Mouse (Mus musculus): ENCODE results near the gene Oscp1. TPM values are rescaled to one million over a fixed set of nuclear protein-coding genes. Genes with fewer than 3 reads are reported as not detected.

Oscp1 gene
- polyA plus RNA-seq, 1 experiment from 2014 or later, result 6.6 TPM

DNA sequence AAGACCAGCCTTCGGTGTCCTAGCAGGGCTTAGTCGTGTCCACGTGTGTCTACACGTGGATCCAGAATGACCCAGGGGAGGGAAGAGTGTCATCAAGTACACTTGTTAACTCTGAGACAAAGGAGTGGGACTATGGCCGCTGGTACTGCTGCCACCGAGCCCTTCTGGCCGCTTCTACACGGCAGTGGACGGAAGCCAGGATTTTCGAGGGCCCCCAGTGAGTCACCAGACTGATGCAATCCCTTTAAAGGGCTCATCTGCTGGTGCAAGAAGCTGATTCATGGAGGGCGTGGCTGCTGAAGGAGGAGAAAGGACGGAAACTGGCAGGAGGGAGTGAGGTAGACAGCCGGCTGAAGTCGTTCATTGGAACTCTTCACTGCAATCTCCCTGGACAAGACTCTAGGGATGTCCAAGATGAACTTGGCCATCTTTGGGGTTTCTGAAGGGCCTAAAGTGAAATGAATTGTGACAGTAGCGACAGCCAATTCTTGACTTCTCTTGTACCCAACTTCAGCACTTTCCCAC lies 44.8 kb downstream of the Oscp1 start:
- Histone ChIP-seq H3K9ac (ENCODE audit: low read depth, low read length) (peak overlapping the region; percentile 73), H3K9me3 (ENCODE audit: control insufficient read depth, low read length) (no peaks in the 10 kb centered on the region), H3K4me1 (replicated peaks; ENCODE audit: control insufficient read depth, insufficient read depth, low read length) (peaks cover 61% of the 10 kb centered on the region), H3K27ac (ENCODE audit: low read depth, low read length) (peak overlapping the region; percentile 98), H3K36me3 (ENCODE audit: control insufficient read depth, insufficient read depth, low read length) (0 out of 2 replicates have a peak, but pooled peaks cover 3% of the 10 kb centered on the region), H3K27me3 (replicated peaks; ENCODE audit: control insufficient read depth, insufficient read depth, low read length) (no peaks in the 10 kb centered on the region), H3K4me2 (peak overlapping the region; percentile 98), H3K4me3 (ENCODE audit: low read depth, low read length) (peak overlapping the region; percentile 88)
- peak; percentile 78 for DNase-seq (ENCODE audit: low spot score)
- peak; percentile 78 for ATAC-seq (replicated peaks; ENCODE audit: low FRiP score)
- WGBS, result under 1% methylated on average over 15 of the region's 15 CpGs

DNA sequence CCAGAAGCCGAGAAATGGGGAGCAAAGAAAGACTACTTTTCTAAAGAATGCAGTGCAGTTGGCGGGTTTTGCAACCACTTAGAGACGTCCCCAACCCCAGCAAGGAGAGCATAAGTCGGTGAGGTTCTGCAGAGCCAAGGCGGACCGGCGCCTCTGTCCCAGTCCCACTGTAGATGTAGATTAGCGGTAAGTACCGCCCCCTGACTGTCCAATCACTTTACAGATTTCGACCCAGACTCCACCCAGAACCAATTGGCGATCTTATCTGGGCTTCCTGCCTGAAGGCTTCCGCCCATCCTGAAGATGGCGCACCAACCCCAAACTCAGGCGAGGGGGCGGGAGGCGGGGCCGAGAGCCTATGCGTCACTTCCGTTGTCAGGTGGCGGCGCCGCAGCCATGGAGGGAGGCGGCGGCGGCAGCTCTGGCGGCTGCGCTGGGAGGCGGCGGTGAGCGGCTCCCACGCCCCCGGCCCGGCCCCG lies 45.3 kb downstream of the Oscp1 start, which contains the start of gene Stk40:
TSS of gene Stk40 (plus strand) at position 368 of the 479 bp plus-strand sequence.
- DNase-seq (ENCODE audit: low spot score) (peak; percentile 96), ATAC-seq (replicated peaks; ENCODE audit: low FRiP score) (peak; percentile 90)
- peak within 1 kb of the TSS; percentile 88 for H3K4me3 ChIP-seq (ENCODE audit: low read depth, low read length)
- H3K9me3 ChIP-seq (ENCODE audit: control insufficient read depth, low read length), result no peaks in the 10 kb centered on the region
- WGBS, result under 1% methylated on average over 34 of the region's 34 CpGs
- peaks cover 64% of the 10 kb centered on the region for H3K4me1 ChIP-seq (replicated peaks; ENCODE audit: control insufficient read depth, insufficient read depth, low read length)
- peak within 1 kb of the TSS; percentile 98 for H3K4me2 ChIP-seq
- H3K36me3 ChIP-seq (ENCODE audit: control insufficient read depth, insufficient read depth, low read length), result 0 out of 2 replicates have a peak, but pooled peaks cover 3% of the 10 kb centered on the region
- H3K27me3 ChIP-seq (replicated peaks; ENCODE audit: control insufficient read depth, insufficient read depth, low read length), result no peaks in the 10 kb centered on the region
- H3K9ac ChIP-seq (ENCODE audit: low read depth, low read length), result peak within 1 kb of the TSS; percentile 84
- H3K27ac ChIP-seq (ENCODE audit: low read depth, low read length), result peak within 1 kb of the TSS; percentile 98

DNA sequence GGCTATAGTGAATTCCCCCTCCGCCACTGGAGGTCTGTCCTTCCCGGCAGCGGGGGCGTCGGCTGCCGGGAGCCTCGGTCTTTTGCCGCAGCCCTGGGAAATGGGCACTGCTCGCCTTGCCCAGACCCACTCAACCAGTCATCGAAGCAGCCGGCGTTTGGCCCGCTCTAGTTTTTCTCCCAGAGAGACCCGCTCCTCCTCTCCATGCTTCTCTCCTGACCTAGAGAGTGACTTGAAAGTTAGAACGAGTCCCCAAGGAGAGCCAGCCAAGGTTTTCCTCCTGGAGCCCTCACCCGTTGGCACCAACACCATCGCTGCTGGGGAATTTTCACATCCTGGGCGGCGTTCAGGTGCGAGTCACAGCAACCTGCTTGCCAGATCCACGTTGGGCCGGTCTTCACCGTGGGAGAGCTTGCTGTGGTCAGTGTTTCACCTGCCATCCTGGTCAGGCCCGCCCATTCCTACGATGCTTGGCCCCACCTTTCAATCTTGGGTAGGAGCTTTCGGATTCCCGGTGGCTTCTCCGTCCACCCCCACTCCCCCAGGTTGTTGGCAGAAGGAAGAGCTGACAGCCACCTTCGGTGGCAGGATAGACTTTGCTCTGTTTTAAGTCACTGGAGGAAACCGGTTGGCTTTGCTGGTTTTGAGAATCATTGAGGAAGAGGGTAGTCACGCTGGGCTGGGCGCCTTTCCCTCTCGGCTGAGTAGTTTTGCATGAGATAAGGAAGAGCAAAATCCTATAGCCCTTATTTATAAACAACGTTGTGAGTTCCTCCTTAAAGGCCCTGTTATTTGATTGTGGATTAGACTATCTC lies 46.1 kb downstream of the Oscp1 start:
- no peak for DNase-seq (ENCODE audit: low spot score)
- Histone ChIP-seq H3K36me3 (ENCODE audit: control insufficient read depth, insufficient read depth, low read length) (no peaks in the 10 kb centered on the region), H3K4me1 (replicated peaks; ENCODE audit: control insufficient read depth, insufficient read depth, low read length) (peaks cover 62% of the 10 kb centered on the region), H3K9ac (ENCODE audit: low read depth, low read length) (peak overlapping the region; percentile 84), H3K27ac (ENCODE audit: low read depth, low read length) (0 out of 2 replicates have a peak overlapping the region, but pooled peaks have one; percentile 42), H3K4me2 (peak overlapping the region; percentile 98), H3K27me3 (replicated peaks; ENCODE audit: control insufficient read depth, insufficient read depth, low read length) (no peaks in the 10 kb centered on the region), H3K4me3 (ENCODE audit: low read depth, low read length) (peak overlapping the region; percentile 88), H3K9me3 (ENCODE audit: control insufficient read depth, low read length) (no peaks in the 10 kb centered on the region)
- ATAC-seq (replicated peaks; ENCODE audit: low FRiP score), result 0 out of 2 replicates have a peak, but pooled peaks have one; percentile 1
- 2% methylated on average over 34 of the region's 34 CpGs for WGBS

DNA sequence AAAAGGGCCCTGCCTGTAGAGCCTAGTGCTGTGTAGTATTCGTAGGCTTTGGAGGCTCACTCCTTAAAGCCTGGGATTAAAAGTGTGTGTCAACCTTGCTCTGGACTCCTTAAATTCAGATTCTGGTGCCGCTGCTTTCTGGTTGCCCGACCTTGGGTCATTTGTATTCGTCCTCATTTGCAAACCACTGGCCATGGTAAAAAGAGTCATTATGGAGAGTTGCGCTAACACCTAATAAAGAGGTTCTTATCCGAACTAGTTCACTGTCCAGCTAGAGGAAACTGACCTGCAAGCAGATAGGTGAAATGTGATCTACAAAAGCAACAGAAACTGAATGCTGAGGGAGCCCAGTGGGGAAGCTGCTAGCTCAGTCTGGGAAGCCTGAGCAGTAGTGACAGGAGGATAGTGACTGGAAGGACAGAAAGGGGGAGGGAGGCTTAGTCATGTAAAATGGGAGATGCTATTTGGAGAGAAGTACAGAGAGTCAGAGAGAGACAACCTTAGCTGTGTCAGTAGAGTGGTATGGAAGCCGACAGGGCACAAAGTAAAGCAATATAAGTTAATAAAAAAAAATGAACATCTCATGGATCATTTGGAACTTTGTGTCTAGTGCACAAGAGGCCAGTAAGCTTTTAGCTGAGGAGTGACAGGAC lies 46.9 kb downstream of the Oscp1 start:
- Histone ChIP-seq H3K27ac (ENCODE audit: low read depth, low read length) (no peak overlapping the region), H3K9me3 (ENCODE audit: control insufficient read depth, low read length) (no peaks in the 10 kb centered on the region), H3K36me3 (ENCODE audit: control insufficient read depth, insufficient read depth, low read length) (no peaks in the 10 kb centered on the region), H3K4me1 (replicated peaks; ENCODE audit: control insufficient read depth, insufficient read depth, low read length) (peaks cover 62% of the 10 kb centered on the region), H3K4me3 (ENCODE audit: low read depth, low read length) (peak overlapping the region; percentile 88), H3K27me3 (replicated peaks; ENCODE audit: control insufficient read depth, insufficient read depth, low read length) (no peaks in the 10 kb centered on the region), H3K9ac (ENCODE audit: low read depth, low read length) (no peak overlapping the region), H3K4me2 (peak overlapping the region; percentile 98)
- ATAC-seq (replicated peaks; ENCODE audit: low FRiP score) (no peak), DNase-seq (ENCODE audit: low spot score) (no peak)
- 67% methylated on average over 7 of the region's 7 CpGs for WGBS

DNA sequence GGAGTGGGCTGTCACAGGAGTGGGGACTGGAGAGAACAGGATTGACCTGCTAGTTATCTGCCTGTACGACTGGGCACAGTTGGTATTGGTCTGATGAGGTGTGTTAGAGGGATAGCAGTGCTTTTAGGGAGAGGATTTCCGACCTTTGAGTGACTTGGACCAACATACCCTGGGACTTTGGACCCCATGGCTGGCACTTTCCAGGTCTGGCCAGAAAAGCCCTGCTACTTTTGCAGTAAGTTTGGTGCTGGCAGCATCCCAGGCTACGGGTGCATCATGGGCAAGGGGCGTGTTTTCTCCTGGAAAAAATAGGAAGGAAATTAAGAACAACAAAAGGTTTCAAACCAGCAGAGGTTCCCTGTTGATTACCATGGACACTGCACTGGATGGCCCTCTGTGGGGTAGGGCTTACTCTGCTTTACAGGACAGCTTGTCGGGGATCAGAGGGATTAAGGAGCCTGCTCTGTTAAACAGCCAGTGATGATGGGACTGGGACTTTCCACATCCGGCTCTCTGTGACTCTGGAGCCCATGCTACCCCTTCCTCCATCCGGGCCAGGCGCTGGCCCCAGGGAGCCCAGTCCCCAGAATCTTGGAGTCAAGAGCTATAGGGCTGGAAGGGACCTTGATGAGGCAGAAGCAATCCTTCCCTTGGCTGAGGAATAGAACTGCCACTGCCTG lies 49.8 kb downstream of the Oscp1 start:
- no peak overlapping the region for H3K4me3 ChIP-seq (ENCODE audit: low read depth, low read length)
- WGBS, result 57% methylated on average over 8 of the region's 8 CpGs

DNA sequence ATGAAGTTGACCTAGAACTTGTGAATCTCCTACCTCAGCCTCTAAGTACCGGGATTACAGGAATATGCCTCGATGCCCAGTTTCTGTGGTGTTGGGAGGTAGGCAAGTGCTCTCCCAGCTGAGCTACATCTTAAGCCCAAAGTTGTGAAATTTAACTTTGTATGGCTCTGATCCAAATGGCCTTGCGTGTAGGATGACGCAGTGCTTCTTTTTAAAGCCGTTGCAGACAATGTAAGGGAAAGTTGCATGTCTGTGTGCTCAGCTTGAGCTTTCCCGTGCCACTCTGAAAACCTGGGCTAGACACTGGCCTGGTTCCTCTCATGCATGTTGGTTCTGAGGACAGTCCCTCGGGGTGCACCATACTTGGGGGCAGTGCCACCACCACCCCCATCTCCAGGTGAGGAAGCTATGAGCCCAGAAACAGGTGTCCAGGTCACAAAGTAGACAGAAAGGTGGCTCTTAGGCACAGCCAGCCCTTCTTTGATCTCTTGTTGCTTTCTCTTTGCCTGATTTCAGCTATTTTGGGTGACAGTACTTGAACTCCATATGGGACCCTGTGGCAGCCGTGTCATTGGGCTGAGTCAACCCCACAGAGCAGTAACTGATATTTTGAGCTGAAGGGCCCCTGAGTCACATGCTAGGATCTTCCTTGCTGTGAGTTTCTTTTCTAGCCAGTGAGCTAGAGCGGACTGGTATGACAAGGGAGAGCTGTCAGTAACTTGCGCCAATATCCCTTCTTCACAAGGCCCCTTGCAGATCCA lies 51.4 kb downstream of the Oscp1 start:
- H3K4me1 ChIP-seq (replicated peaks; ENCODE audit: control insufficient read depth, insufficient read depth, low read length), result peaks cover 56% of the 10 kb centered on the region
- WGBS, result 72% methylated on average over 10 of the region's 10 CpGs
- H3K27ac ChIP-seq (ENCODE audit: low read depth, low read length), result peak overlapping the region; percentile 69
- peak overlapping the region; percentile 30 for H3K4me2 ChIP-seq
- DNase-seq (ENCODE audit: low spot score) (no peak), ATAC-seq (replicated peaks; ENCODE audit: low FRiP score) (0 out of 2 replicates have a peak, but pooled peaks have one; percentile 6)
- peak overlapping the region; percentile 31; the same call in 1 of the 2 replicates for H3K9ac ChIP-seq (ENCODE audit: low read depth, low read length)
- H3K4me3 ChIP-seq (ENCODE audit: low read depth, low read length), result no peak overlapping the region
- no peaks in the 10 kb centered on the region for H3K9me3 ChIP-seq (ENCODE audit: control insufficient read depth, low read length)
- H3K36me3 ChIP-seq (ENCODE audit: control insufficient read depth, insufficient read depth, low read length), result no peaks in the 10 kb centered on the region
- no peaks in the 10 kb centered on the region for H3K27me3 ChIP-seq (replicated peaks; ENCODE audit: control insufficient read depth, insufficient read depth, low read length)

More for the DNA sequence above, 49.8 kb downstream of the Oscp1 start:
- DNase-seq (ENCODE audit: low spot score), result no peak
- Histone ChIP-seq H3K27ac (ENCODE audit: low read depth, low read length) (no peak overlapping the region), H3K36me3 (ENCODE audit: control insufficient read depth, insufficient read depth, low read length) (no peaks in the 10 kb centered on the region), H3K9me3 (ENCODE audit: control insufficient read depth, low read length) (no peaks in the 10 kb centered on the region), H3K4me2 (no peak overlapping the region), H3K27me3 (replicated peaks; ENCODE audit: control insufficient read depth, insufficient read depth, low read length) (no peaks in the 10 kb centered on the region), H3K4me1 (replicated peaks; ENCODE audit: control insufficient read depth, insufficient read depth, low read length) (peaks cover 56% of the 10 kb centered on the region), H3K9ac (ENCODE audit: low read depth, low read length) (no peak overlapping the region)
- no peak for ATAC-seq (replicated peaks; ENCODE audit: low FRiP score)

DNA sequence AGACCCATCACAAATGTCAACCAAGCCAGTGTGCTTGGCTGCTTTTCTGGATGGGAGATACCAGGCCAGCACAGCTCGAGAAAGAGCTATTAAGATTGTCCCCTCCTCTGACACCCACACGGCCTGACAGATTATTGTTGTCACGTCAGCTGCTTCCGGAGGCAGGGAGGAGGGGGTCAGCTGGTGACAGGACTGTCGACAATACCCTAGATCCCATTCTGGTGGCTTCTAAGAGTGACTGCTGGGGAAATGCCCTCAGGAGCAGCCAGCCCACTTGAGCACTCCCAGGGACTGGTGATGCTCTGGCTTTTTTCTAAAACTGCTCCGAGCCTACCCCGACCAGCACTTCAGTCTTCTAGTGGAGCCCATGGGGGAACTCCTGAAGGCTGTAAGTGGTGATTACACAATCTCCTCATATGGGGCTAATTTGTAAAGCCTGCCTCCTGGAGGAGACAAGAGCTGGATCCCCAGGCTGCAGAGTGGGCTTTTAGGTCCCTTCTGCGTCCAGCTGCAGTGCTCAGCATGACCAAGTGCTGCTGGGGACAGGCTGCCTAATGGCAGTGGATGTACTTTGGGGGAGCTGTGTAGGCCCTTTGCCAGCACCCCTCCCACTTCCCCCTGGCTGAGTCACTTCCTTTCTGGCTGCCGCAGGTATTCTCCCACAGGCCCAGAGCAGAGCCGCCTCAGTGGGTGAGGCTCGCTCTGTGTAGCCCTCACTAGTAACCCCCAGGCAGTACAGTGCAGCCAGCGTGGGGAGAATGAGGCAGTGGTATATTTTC lies 52.2 kb downstream of the Oscp1 start:
- Histone ChIP-seq H3K4me2 (peak overlapping the region; percentile 30), H3K9me3 (ENCODE audit: control insufficient read depth, low read length) (no peaks in the 10 kb centered on the region), H3K27me3 (replicated peaks; ENCODE audit: control insufficient read depth, insufficient read depth, low read length) (no peaks in the 10 kb centered on the region), H3K9ac (ENCODE audit: low read depth, low read length) (peak overlapping the region; percentile 31; the same call in 1 of the 2 replicates), H3K27ac (ENCODE audit: low read depth, low read length) (peak overlapping the region; percentile 69), H3K36me3 (ENCODE audit: control insufficient read depth, insufficient read depth, low read length) (no peaks in the 10 kb centered on the region), H3K4me1 (replicated peaks; ENCODE audit: control insufficient read depth, insufficient read depth, low read length) (peaks cover 49% of the 10 kb centered on the region), H3K4me3 (ENCODE audit: low read depth, low read length) (no peak overlapping the region)
- DNase-seq (ENCODE audit: low spot score) (peak; percentile 45), ATAC-seq (replicated peaks; ENCODE audit: low FRiP score) (peak; percentile 42)
- 11% methylated on average over 12 of the region's 12 CpGs for WGBS

Measured in liver, embryonic 11.5 days (tissue).